Mouse (Mus musculus): Measurements from ENCODE around the gene Kifc5b.
"Not testable (repeated sequence)": the region's sequence is repeated elsewhere in the genome, so short reads cannot be mapped to it uniquely, and the experiment has no call there.

The Kifc5b gene

DNA sequence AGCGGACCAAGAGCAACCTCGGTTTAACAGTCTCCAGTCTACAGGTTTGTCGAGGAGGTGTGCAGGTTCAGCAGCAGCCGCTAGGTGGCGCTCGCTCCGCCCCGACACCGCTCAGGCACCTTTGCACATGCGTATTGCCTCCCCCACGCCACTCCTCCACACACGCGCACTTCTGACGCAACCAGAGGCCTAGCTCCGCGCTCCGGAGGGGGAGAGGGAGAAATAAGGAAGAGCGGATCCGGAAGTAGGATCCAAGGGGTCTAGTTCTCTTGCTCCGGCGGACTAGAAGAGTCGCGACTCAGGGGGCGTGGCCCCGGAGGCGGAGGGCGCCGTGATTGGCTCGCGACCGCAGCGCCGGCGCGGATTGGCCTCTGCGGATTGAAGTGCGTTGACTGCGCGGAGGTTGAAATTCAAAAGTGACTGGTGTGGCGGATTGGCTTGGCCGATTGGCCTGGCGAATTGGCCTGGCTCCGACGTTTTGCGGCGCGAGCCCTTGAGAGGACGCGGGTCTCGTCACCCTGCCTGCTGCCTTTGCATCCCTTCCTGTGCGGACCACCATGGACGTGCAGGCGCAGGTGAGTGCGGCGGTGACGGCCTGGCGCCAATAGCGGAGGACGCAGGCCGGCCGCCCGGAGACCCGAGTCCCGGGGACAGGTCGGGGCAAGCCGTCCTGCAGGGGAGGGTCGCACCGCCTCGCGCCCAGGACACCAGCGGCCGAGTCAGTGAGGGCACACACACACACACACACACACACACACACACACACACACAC lies at the start of gene Kifc5b:
Gene Kifc5b, plus strand, starts transcription at position 381 of the 772 bp plus-strand sequence.
- peak; percentile 100 for DNase-seq

DNA sequence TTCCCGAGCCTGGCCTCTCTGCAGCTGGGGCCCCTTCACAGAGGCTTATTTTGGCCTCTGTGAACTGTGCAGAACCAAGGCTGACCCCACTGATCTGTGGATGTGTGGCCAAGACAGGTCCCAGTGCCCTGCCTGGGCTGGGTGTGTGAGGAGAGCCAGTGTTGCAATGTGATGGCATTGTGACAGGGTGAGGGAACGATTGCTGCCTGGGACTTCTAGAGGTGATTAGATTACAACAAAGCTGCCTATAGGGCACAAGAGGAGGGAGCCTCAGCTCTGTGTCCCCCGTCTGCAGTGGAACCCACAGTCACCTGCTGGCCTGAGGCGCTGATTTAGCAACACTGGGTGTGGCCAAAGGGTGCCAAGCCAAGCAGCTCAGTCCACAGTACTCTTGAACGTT lies 48.1 kb upstream of the Kifc5b start:
- no peak for DNase-seq

DNA sequence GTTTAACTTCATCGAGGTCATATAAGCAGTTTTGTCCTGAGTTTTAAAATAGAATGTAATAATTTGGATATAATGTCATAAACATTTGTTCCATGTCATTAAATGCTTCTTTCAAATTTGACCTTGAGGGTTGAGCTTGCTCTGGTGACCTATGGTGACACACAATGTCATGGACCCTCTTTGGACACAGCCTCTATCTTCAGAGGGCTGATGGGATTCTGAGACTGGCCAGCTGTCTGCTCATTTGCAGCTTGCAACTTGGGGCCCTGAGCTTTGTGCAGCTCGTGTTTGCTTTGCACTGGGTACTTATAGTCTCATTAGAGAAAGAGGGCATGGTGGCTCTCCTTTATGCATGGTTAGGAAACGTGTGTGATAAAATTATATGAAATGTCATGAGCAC lies 44.0 kb upstream of the Kifc5b start:
- DNase-seq = no peak

DNA sequence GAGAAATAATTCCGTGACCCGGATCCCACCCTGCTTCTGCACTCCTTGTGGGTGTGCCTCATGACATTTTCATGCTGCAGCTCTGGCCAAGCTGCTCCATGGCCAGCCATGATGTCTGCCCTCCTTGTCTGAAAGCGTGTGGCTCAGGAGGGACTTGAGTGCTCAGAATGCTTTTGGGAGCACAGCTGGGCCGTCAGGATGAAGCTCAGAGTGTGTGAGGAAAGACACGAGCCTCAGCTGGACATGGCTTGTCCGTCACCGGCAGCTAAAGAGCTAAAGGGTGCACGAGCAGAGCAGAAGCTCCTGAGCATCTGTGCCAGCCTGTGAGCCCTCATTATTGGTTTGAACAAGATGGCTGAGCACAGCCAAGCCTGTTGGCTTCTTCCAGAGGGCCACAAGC lies 43.4 kb upstream of the Kifc5b start:
- DNase-seq = no peak

DNA sequence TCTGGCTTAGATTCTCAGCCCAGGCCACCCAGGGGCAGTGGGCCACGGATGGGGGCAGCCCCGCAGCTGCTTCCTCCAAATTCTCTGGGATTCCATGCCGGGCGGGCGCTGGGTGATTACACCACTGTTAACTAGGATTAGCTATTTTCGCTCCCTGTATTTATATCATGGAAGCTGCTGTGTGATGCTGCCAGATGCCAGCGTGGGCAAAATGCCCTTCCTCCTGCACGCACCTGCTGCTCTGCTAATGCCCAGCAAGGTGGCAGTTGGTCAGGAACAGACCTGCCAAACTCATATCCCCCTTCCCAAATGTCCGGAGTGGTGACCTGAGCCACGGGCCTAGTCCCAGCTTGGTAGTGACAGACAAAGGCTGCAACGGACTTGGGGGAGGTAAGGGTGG lies 42.3 kb upstream of the Kifc5b start:
- DNase-seq = no peak

- no peak for DNase-seq
These were observed 39.0 kb upstream of the Kifc5b start for GRCm38 (mm10) chr17:26877927-26878326.

DNA sequence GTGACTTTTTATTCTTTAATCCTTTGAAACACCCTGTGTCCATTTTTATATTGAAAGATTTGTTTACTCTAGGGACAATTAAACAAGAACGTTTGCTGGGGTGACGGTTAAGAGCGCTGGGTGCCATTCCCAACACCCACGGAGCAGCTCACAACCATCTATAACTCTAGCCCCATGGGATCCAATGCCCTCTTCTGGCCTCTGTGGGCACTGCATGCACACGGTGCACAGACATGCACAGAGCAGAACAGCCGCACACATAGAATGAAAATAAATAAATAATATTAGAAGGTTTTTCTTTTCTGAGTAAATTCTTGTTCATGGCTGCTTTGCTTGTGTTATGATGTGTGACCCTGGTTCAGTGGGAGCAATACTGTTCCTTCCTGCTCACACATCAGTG lies 37.7 kb upstream of the Kifc5b start:
- DNase-seq = no peak

GRCm38 (mm10) chr17:26882706-26883105 lies 34.2 kb upstream of the Kifc5b start:
- no peak for DNase-seq

DNA sequence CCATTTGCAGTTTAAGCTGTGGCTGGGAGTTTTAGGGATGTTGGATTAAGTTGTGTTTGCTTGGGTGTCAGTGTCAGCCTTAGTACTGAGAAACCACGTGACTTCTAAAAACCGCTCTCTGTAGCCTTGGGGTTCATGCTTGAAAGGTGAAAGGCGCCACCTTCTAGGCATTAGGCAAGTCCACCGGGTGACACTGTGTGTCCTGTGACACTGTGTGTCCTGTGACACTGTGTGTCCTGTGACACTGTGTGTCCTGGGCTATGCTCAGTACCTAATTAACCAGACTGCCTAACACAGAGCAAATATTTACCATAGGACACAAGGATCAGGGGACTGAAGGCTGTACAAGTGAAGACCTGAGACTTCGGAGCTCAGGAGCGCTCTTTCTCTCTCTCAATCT lies 33.3 kb upstream of the Kifc5b start:
- no peak for DNase-seq

- DNase-seq = peak; percentile 90 to 93
These were observed 31.6 kb upstream of the Kifc5b start for GRCm38 (mm10) chr17:26884995-26885926.

- peak; percentile 89 to 92 for DNase-seq
These were observed 30.7 kb upstream of the Kifc5b start for GRCm38 (mm10) chr17:26886047-26886749.

DNA sequence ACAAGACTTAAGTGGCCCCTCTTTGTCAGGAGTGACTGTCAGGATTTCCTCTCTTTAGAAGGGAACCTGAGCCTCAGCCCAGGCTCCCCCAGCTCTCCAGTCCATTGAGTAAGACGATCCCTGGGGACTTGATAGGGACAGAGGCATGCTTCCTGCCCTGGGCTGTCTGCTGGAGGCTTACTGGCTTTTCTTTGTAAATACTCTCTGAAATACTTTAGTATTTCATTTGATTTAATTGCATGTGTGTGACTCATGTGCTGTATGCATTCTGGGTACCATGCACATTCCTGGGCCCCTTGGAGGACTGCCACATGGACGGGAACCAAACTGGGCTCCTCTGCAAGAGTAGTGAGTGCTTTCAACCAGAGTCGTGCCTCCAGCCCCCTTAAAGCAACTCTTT lies 29.0 kb upstream of the Kifc5b start:
- peak; percentile 25 to 31 for DNase-seq

DNA sequence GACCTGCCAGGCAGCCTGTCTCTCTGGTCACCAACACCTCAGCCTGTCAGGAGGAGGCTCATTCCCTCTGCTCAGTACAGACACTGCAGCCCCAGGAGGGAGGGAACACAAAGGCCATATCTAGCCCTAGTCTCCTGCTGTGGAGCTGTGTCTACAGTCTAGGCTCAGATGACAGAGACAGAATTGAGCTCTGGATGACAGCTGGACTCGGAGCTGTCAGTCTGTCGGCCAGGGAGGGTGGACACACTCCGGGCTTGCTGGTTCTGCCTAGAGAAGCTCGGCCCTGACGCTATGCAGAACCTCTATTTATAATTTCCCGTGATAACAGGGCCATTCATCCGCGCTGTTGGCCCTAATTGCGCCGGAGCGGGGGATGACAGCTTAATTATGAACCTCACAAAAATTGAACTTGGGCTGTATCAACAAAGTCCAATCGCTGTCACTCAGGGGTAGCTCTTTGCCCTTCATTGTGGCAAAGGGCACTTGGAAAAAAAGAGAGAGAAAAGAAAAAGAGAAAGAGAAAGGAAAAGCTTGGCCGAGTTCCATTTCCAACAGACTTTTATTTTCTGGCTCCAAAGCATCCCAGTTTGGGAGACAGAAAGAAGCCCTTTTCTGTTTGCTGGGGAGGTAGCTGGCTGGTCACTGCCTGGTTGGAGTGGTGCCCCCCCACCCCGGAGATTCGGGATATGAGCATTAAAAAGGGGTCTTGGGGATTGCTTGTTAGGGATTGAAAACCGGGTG lies 24.1 kb upstream of the Kifc5b start:
- peak in 1 of 2 experiments; percentile 34 for DNase-seq

DNA sequence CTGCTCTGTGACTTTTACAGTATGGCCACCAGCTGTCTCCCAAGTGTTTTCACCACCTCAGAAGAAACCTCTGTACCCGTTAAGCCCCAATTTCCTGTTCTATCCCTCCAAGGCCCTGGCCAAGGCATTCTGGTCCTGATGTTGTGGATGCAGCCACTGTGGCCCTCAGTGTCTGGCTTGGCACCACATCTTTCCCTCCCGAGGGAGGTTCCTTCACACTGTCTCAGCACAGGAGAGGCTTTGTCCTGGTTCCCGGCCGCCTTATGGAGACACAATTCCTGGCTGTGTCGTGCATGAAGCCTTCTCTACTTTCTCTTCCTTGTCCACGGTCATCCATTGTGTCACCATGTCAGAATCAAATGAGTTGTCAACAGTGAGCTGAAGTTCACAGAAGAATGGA lies 23.4 kb upstream of the Kifc5b start:
- no peak for DNase-seq

- no peak for DNase-seq
These were observed 22.5 kb upstream of the Kifc5b start for GRCm38 (mm10) chr17:26894342-26894741.

- DNase-seq = peak; percentile 79 to 84
These were observed 21.3 kb upstream of the Kifc5b start for GRCm38 (mm10) chr17:26895578-26895977.

GRCm38 (mm10) chr17:26900916-26901315 lies 16.0 kb upstream of the Kifc5b start:
- DNase-seq = no peak

DNA sequence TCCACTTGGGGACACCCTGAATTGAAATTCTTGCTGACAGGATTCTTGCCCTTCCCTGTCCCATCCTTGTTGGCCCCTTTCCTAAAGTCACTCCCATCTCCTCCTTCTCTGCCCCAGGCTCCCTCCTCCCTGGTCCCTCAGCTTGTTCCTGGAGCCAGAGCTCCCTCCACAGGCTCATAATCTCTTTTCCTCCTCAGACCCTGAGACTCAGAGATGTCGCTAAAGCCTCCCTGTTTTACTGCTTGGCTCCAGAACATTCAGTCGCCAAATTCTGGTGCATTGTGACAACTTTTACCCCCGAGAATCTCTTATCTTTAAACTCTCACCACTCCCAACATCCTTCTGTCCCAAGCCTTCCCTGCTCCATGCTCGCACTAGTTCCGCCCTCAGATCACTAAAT lies 12.6 kb upstream of the Kifc5b start:
- DNase-seq = no peak

DNA sequence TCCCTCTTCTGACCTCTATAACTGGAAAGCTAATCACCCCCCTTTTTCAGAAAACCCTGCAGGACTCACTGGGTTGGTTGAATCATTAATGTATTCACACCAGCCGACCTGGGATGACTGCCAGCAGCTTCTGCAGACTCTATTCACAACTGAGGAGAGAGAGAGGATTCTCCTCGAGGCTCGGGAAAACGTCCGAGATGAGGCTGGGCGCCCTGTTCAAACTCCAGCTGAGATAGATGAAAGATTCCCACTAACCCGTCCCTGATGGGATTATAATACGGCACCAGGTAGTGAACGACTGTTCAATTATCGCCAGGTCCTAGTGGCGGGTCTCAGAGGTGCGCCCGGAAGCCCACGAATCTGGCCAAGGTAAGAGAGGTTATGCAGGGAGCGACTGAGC lies 9.4 kb upstream of the Kifc5b start:
- not testable (repeated sequence) for DNase-seq

- DNase-seq = no peak
These were observed 1.6 kb upstream of the Kifc5b start for GRCm38 (mm10) chr17:26915248-26915647.

DNA sequence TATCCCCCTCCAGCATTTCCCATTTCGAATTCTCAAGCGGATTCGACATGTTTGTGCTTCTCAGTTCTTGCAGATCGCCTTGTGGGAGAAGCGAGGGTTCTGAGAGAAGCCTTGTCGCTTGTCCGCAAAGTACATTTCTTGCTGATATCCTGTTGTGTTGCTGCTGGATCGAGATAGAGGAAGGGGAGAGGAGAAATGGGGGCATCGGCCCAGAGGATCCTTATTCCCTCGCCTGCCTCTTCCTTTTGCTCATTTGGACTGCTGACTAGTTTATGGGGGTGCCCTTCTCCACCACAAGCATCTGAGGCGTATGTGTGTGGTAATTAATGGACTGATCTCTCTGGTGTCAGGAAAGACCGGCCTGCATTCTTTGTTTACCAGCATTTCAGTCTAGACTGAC lies 669 bp downstream of the Kifc5b start:
- DNase-seq = not testable (repeated sequence)

DNA sequence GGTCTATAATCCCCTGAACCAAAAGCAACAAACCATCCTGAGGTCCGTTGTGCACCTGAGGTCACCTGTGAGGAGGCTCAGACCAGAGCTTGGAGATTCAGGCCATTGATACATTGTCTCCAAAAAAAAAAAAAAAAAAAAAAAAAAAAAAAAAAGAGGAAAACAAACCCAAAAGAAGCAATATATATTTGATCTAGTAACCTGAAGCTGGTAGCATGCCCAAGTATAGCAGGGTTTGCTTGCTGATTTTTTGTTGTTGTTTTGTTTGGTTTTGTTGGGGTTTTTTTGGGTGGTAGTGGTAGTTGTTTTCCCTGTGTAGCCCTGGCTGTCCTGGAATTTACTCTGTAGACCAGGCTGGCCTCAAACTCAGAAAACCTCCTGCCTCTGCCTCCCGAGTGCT lies 1.5 kb downstream of the Kifc5b start:
- no peak for DNase-seq

DNA sequence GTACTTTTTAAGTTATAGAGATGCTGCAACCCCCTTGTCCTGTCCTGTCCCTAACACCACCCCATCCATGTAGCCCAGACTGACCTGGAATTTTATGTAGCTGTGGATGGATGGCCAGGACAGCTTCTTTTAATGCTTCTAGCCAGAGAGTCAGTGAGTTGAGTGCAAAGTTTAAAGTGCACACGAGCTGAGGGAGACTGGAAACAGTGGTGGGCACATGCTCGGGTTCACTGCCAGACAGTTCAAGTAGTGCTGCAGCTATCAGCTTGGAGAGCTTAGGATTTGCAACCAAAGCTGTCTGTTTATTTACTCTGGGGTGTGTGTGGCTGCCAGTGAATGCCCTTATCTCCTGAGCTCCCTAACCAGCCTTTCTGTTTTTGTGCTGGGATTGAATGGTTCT lies 2.6 kb downstream of the Kifc5b start:
- not testable (repeated sequence) for DNase-seq
